Mouse (Mus musculus) midbrain, embryonic 16.5 days (tissue): ENCODE results near the gene Lin37. TPM values are rescaled to one million over a fixed set of nuclear protein-coding genes. Genes with fewer than 3 reads are reported as not detected.

Experiments used
- ATAC-seq: fragments of 200-750 bp; cut with Nextera tagmentation; 2 replicates; pipeline ENCODE4 v1.8.0; 2017; ENCODE audit warnings: moderate TSS enrichment
- H3K27ac ChIP-seq: fragments of 300-500 bp; sonication (generic); 2 replicates; pipeline ENCODE4 v1.5.1; 2014; ENCODE audit warnings: mild to moderate bottlenecking, low read length, mixed read lengths
- H3K27me3 ChIP-seq: fragments of 300-500 bp; sonication (generic); 2 replicates; pipeline ENCODE4 v1.6.1; 2014; ENCODE audit warnings: low read depth, low read length, mixed read lengths; ENCODE audit not compliant: control insufficient read depth, insufficient read depth
- H3K36me3 ChIP-seq: fragments of 300-500 bp; sonication (generic); 2 replicates; pipeline ENCODE4 v1.6.1; 2014; ENCODE audit warnings: mild to moderate bottlenecking, low read length, moderate library complexity, mixed read lengths; ENCODE audit not compliant: control insufficient read depth, insufficient read depth
- H3K4me1 ChIP-seq: fragments of 300-500 bp; sonication (generic); 2 replicates; pipeline ENCODE4 v1.6.1; 2014; ENCODE audit warnings: mild to moderate bottlenecking, low read length, mixed read lengths; ENCODE audit not compliant: control insufficient read depth, insufficient read depth
- H3K4me2 ChIP-seq: fragments of 300-500 bp; sonication (generic); 2 replicates; pipeline ENCODE4 v1.6.1; 2014; ENCODE audit warnings: mild to moderate bottlenecking, low read length, mixed read lengths
- H3K4me3 ChIP-seq: fragments of 300-500 bp; sonication (generic); 2 replicates; pipeline ENCODE4 v1.5.1; 2014; ENCODE audit warnings: low read depth, mild to moderate bottlenecking, low read length, moderate library complexity, mixed read lengths
- H3K9ac ChIP-seq: fragments of 300-500 bp; sonication (generic); 2 replicates; pipeline ENCODE4 v1.6.1; 2014; ENCODE audit warnings: low read depth, low read length, mixed read lengths
- H3K9me3 ChIP-seq: fragments of 300-500 bp; sonication (generic); replicated peaks from 2 replicates; pipeline ENCODE4 v1.6.1; 2014; ENCODE audit warnings: mild to moderate bottlenecking, low read length, mixed read lengths; ENCODE audit not compliant: control insufficient read depth, poor library complexity, severe bottlenecking
- WGBS: fragments of 180-500 bp; shearing (Covaris S2); extraction: QIAGEN DNeasy Blood & Tissue Kit; methylation state at CpG from one replicate; pipeline ENCODE4 v1.1.7; 2014; 5-methylcytosine and 5-hydroxymethylcytosine counted together
- microRNA-seq: library from miRNA; unstranded; fragments of <30 nt; microRNA quantifications from one replicate; pipeline ENCODE4, GENCODE M21; 2017
- polyA plus RNA-seq: library from polyadenylated mRNA; unstranded; fragments of >200 nt; fragmentation: Nextera tagmentation; extraction: Ambion mirVana; gene quantifications from 2 replicates; pipeline ENCODE4 v1.2.1, GENCODE M21; 2015

Lin37 gene
- polyA plus RNA-seq, 1 experiment from 2014 or later = 52.1 TPM

DNA sequence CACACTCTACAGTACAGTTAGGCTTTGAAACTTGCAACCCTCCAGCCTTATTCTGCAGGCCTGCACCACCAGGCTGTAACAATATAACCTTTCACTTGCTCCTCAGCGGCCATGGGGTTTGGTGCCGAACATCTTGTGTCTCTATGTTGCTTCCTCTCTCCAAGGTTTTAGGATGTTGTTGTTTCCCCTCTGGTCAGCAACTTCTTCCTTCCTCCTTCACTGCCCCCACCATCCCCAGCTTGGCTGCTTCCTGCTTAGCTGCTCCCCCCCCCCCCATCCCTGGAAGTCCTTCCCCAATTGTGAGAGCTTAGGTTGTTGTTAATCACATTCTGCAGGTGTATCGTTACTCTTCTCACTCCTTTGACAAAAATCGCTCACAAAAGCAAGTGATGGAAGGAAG, 51.6 kb downstream of the Lin37 start:
- H3K4me2 ChIP-seq = no peak overlapping the region
- H3K9me3 ChIP-seq = no peaks in the 10 kb centered on the region
- H3K4me1 ChIP-seq = no peaks in the 10 kb centered on the region
- 71% methylated on average over 4 of the region's 4 CpGs for WGBS
- H3K27ac ChIP-seq = no peak overlapping the region
- ATAC-seq = no peak
- H3K36me3 ChIP-seq = no peaks in the 10 kb centered on the region
- H3K9ac ChIP-seq = no peak overlapping the region
- no peak overlapping the region for H3K4me3 ChIP-seq
- H3K27me3 ChIP-seq = no peaks in the 10 kb centered on the region

Small RNA genes within 50 kb of the gene (microRNA-seq; reads per million reads assigned to microRNA genes)
- gene Gm38670 (0.52 reads per million), gene Mir3569 (not detected)

Other genes starting within 250 kb of the Lin37 start
- gene Syne4, start 245.0 kb downstream of the Lin37 start, polyA plus RNA-seq = 13.4 and 16.0 TPM in 2 replicates
- not detected in 2 replicates for gene E130208F15Rik, start 238.1 kb downstream of the Lin37 start, polyA plus RNA-seq
- 15.2 and 16.9 TPM in 2 replicates for gene Sdhaf1, start 235.9 kb downstream of the Lin37 start, polyA plus RNA-seq
- 15.2 and 15.7 TPM in 2 replicates for gene Lrfn3, start 197.1 kb downstream of the Lin37 start, polyA plus RNA-seq
- 15.3 and 23.5 TPM in 2 replicates for gene Tyrobp, start 146.1 kb downstream of the Lin37 start, polyA plus RNA-seq
- not detected in 2 replicates for gene Hcst, start 140.0 kb downstream of the Lin37 start, polyA plus RNA-seq
- gene Nfkbid, start 138.1 kb downstream of the Lin37 start, polyA plus RNA-seq = 2.7 and 2.9 TPM in 2 replicates
- 761 and 788 TPM in 2 replicates for gene Aplp1, start 114.3 kb downstream of the Lin37 start, polyA plus RNA-seq
- 0.67 and 0.73 TPM in 2 replicates for gene Kirrel2, start 102.1 kb downstream of the Lin37 start, polyA plus RNA-seq
- 0.46 and 0.50 TPM in 2 replicates for gene Nphs1, start 101.5 kb downstream of the Lin37 start, polyA plus RNA-seq
- gene Prodh2, start 66.2 kb downstream of the Lin37 start, polyA plus RNA-seq = not detected in 2 replicates
- gene Arhgap33, start 24.8 kb downstream of the Lin37 start, polyA plus RNA-seq = 140 and 149 TPM in 2 replicates
- gene Hspb6, start 7.7 kb downstream of the Lin37 start, polyA plus RNA-seq = 7.5 and 11.2 TPM in 2 replicates
- gene Proser3, start 7.5 kb downstream of the Lin37 start, polyA plus RNA-seq = 8.2 and 8.5 TPM in 2 replicates
- 82.0 and 88.4 TPM in 2 replicates for gene U2af1l4, start 3.5 kb upstream of the Lin37 start, polyA plus RNA-seq
- 18.6 and 19.2 TPM in 2 replicates for gene Gm49396, start 3.5 kb upstream of the Lin37 start, polyA plus RNA-seq
- gene Psenen, start 3.8 kb upstream of the Lin37 start, polyA plus RNA-seq = 116 and 124 TPM in 2 replicates
- gene Igflr1, start 5.6 kb upstream of the Lin37 start, polyA plus RNA-seq = 4.5 and 4.8 TPM in 2 replicates
- 9.1 and 11.0 TPM in 2 replicates for gene Kmt2b, start 28.9 kb upstream of the Lin37 start, polyA plus RNA-seq
- 0.20 and 0.22 TPM in 2 replicates for gene Zbtb32, start 39.1 kb upstream of the Lin37 start, polyA plus RNA-seq
- gene Upk1a, start 53.0 kb upstream of the Lin37 start, polyA plus RNA-seq = 0.29 and 0.46 TPM in 2 replicates
- gene Cox6b1, start 66.3 kb upstream of the Lin37 start, polyA plus RNA-seq = 1,035 and 1,037 TPM in 2 replicates
- not detected in 2 replicates for gene Etv2, start 76.0 kb upstream of the Lin37 start, polyA plus RNA-seq
- 127 and 132 TPM in 2 replicates for gene Rbm42, start 90.5 kb upstream of the Lin37 start, polyA plus RNA-seq
- 24.4 and 26.9 TPM in 2 replicates for gene Haus5, start 105.2 kb upstream of the Lin37 start, polyA plus RNA-seq
- gene Pmis2, start 111.8 kb upstream of the Lin37 start, polyA plus RNA-seq = not detected in 2 replicates
- not detected in 2 replicates for gene 2200002J24Rik, start 139.1 kb upstream of the Lin37 start, polyA plus RNA-seq
- 1.2 and 2.2 TPM in 2 replicates for gene Atp4a, start 152.4 kb upstream of the Lin37 start, polyA plus RNA-seq
- gene Tmem147, start 169.7 kb upstream of the Lin37 start, polyA plus RNA-seq = 233 and 254 TPM in 2 replicates
- gene Gapdhs, start 183.8 kb upstream of the Lin37 start, polyA plus RNA-seq = 1.1 and 1.7 TPM in 2 replicates
- gene Sbsn, start 191.6 kb upstream of the Lin37 start, polyA plus RNA-seq = 1.6 and 2.0 TPM in 2 replicates
- 2.8 and 3.6 TPM in 2 replicates for gene Dmkn, start 203.9 kb upstream of the Lin37 start, polyA plus RNA-seq
- gene Krtdap, start 228.1 kb upstream of the Lin37 start, polyA plus RNA-seq = not detected in 2 replicates